Mouse (Mus musculus): ENCODE results near the gene Ppib.

The Ppib gene

DNA sequence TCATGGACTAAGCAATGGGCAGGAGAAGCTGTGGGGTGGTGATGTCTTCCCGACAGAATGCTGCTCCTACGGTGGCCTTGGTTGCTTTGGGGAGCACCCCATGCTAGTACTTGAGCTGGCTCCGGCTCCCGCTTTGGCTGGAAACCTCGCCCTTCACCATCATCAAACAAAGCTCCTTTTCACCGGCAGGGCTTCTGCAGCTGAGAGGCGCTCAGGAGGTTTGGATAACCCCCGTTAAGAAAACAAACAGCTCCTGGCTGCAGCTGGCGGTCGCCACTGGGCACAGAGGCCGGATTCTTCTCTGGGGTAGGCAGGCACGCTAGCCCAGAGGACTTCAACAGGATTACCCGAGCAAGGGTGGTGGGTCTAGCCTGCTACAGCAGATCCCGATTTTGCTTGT, 18.5 kb downstream of the Ppib start:
- peak in 1 of 2 experiments; percentile 10 for DNase-seq

DNA sequence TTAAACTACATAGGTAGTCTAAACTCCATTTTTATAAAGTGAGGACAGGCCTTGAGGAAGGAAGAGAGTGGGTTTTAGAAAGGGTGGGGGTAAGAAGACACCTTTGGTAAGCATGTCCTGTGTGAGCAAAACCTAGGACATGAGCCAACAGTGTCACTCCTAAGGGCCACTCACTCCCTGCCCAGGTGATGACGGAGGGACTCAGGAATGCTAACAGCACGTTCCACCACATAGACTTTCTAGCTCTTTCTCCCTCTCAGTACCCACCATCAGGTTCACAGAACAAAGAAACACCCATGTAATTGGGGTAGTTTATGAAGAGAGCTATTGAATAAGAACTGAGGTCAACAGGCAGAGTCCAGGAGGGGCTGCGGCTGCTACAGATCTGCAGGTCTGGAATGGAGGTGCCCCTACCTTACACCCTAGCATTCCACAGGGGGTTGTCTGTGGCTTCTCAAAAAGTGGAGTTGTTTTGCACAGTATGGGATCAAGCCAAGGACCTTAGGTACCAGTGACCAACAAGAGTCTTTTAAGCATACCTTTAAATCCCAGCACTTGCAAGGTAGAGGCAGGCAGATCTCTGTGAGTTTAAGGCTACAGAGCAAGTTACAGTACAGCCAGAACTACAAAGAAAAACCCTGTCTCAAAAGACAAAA, 20.9 kb downstream of the Ppib start:
- no peak for DNase-seq

DNA sequence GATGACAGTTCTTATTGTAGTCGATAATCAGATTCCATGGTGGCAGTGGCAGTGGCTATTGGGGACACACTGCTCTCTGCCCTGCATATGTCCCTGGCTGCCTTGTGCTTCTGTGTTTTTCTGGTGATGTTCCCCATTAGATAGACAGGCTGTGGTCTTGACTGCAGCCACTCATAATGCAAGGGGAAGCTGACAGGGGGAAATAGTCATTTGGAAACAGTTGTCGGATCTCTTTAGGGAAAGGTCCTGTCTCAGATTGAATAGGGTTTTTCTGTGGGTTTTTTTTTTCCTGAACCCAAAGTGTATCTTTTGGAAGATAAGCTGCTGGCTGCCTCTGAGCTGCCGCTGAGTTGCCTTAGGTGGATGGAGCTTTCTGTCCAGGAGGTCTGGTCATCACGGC, 22.0 kb downstream of the Ppib start:
- DNase-seq, result no peak

DNA sequence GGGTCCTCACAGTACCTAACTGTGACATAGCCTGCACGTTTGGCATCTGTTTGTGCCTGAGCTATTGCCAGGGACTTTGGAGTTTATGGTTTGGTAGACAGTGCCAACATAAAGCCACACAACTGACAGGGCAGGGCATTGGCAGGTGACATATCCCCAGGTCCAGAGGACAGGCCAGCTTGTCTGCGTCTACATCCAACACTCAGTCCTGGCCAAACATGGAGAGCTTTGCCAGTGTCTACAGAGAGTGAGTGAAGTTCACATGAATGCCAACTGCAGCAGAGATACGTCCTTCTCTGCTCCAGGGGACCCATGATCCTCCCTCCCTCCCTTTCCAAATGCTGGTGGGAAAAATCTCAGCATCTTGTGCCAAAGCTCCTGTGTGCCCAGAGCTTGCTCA, 24.1 kb downstream of the Ppib start:
- peak; percentile 35 to 50 for DNase-seq

DNA sequence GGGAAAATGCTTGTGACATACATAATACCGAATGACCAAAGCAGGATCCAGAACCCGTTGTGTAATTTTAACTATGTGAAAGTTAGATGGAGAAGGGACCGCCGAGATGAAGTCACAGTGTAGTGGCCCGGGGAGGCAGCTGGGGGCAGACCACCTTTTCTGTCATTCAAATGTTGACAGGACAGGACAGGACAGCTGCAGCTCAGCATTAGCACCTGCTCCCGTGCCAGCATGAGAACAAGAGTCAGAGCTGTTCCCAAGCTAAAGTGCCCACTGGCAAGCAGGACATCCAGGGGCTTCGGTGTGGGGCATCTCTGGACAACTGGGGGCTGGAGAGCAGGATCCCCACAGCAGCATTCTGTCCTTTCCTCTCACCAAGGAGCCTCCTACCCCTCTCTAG, 27.0 kb downstream of the Ppib start:
- DNase-seq, result no peak

DNA sequence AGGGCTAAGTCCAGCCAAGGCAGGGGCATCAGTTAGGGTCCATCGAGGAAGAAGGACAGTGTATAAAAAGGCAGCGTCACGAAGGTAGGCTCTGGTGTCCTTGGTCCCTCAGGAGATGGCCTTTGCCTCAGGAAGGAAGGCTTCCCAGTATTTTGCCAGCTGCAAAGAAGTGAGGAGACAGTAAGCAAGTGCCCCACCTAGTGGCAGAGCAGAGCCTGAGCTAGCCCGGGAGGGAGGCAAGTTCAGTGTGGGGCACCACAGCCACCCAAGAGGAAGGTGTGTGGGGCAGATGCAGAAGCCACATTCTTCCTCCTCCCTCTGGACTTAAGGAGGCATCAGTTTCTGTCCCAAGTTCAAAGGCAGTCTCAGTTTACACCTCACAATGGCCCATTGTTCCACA, 28.4 kb downstream of the Ppib start:
- DNase-seq, result peak; percentile 59 to 72

DNA sequence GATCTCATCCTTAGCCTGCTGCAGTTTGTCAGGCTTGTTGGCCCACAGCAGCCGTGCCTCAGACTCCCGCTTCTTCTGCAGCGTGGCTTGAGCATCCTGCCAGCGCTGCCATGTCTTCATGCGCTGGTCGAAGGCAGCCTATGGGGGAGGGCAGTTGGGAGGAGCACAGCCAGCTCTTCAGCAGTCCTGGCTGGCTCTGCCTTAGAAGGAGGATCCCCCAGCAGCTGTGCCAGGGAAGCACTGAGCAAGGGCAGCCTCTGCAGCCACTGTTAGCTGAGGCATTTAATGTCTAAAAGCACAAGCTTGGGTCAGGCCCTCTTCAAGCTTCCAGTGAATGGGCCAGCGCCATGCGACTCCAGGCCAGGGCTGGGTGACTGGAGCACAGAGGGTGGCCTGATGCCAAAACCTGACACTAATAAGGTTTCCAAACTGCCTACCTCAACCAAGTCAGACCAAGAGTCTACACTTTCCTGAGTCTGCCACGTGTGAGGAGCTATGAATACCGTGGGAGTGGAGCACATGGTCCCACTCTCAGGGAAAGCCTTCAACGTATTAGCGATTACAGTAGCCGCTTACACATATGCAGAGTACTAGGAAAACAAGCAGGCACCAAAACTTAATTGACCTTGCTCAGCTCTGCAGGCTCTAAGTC, 30.7 kb downstream of the Ppib start:
- DNase-seq, result peak; percentile 10 to 22

DNA sequence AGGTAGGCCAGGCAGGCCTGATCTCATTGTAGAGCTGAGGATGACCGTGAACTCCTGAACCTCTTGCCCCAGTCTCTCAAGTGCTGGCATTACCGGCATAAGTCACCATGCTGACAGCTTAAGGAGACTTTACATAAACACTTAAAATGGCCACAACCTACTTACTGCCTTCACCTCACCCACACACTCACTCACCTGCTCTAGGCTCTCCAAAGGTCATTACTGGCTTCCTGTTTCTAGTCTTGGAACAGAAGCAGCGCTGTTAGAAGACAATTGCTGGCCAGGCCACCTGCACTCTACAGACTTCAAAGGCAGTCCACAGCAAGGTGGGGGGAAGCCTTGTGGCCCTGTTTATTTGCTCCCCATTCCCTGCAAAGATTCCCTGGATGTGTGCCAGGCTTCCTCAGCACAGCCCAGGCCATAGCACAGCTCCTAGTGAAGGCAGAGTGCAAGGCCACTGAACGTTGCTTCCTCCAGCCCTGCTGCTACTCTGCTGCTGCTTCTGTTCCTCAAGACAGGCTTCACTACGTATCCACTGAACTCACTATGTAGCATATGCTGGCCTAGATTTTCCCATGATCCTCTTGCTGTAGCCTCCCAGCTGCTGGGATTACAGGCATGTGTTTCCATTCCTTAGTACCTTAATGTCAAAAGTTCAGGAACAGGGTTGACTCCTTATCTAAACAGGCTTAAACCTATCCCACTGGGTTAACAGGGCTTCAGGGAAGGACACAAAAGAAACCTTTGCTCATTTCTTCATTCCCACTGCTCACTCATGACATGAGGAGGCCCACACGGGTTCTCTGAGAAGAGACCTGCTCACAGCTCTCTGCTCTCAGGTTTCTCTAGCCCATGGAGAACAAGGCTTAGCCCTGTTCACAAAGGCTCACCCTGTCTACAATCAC, 31.6 kb downstream of the Ppib start:
- peak in 1 of 2 experiments; percentile 26 for DNase-seq

DNA sequence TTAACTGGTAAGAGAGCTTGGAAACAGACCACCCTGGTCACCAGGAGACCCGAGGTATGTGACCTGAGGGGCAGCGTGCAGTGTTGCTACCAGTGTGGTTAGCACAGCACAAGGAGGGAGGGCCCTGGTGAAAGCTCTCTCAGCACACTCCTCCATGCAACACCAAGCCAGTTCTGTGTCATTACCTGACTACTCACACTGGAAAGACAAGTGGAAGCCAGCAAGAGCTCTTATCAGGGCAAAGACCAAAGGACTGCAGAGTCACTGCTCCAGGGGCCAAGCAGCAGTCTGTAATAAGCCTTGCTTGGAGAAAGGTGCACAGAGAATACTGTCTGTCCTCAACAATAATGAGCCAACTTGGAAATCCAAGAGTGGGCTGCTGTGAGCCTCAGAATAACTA, 32.6 kb downstream of the Ppib start:
- DNase-seq, result no peak

DNA sequence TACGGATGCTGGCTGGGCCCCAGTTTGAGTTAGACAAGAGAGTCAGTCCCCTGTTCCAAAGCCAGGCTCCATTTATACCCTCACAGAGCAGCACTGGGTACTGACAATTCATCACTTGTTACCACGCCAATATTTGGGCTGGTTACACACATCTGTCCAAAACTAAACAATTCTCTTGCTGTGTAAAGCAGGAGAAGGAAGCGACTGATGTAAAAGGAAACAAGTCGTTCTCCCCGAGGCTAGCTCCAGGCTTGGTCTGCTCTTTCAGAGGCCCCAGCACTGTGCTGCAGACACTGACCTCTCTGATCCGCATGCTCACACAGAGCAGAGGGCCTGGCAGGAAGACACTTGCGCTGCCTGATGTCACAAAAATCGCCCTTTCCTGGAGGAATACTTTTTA, 41.6 kb downstream of the Ppib start:
- DNase-seq, result no peak

DNA sequence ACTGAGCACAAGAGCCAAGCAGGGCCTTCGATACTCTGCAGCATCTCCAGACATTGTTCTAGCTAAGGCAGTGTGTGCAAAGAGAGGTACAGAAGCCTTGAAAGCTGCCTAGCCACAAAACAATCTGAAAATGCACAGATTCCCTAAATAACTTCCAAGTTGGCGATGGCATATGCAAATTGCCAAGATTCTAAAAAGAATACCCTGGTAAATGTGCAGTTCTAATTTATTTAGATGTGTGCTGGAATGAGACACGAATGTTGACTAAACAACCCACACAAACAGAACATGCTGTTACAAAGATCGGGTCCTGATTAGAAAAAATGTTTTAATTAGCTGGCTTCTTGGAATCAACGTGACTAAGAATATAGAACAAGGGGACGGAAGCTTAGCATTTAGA, 42.6 kb downstream of the Ppib start:
- no peak for DNase-seq

DNA sequence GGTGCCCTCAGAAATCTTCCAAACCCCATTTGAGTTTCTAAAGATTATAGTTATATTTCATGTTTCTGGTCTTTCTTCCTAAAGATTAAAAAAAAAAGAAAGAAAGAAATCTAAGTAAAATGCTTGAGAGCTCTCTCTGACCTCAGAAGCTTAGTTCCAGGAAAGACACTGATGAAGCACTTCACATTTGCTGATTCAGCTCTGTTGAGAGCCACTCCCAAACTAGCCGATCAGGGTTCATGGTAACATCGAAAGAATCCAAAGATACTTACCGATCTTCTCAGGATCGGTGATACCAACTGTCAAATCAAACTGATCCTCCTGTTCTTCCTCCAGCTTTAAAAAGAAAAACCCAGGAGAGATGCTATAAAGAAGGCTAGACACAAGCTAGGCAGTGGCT, 44.6 kb downstream of the Ppib start:
- DNase-seq, result no peak

DNA sequence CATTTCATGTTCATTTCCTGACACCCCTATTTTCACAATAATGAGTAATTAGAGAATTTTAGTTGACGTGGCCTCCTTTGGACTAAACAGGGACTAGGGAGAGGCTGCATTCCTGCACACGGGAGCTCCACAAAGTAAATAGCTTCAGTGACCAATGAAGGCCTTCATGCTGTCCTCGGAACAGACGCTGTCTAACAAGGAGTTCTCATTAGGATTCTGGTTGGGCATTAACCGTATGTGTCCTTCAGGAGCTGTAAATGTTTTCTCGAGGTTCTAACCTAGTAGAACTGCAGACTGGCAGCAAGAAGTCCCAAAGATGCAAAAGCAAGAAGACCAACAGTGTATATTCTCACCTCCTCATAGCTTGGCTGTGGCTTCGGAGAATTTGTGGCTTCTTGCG, 45.1 kb downstream of the Ppib start:
- DNase-seq, result no peak

DNA sequence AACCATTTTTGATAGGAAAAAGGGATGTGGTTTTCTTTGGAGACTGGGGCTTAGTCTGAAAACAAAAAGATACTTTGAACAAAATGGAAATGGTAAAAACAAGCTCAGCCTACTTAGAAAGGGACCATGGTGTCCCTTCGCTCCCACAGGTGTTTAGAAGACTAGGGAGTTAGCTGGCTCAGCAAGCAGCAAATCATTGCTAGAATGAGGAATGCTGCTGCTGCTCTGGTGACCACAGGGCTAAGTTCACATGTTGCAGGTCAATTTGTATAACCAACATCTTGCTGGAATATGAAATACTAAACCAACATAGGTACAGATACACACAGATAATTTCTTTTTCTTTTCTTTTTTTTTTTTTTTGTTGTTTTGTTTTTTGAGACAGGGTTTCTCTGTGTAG, 49.6 kb downstream of the Ppib start:
- DNase-seq, result no peak

DNA sequence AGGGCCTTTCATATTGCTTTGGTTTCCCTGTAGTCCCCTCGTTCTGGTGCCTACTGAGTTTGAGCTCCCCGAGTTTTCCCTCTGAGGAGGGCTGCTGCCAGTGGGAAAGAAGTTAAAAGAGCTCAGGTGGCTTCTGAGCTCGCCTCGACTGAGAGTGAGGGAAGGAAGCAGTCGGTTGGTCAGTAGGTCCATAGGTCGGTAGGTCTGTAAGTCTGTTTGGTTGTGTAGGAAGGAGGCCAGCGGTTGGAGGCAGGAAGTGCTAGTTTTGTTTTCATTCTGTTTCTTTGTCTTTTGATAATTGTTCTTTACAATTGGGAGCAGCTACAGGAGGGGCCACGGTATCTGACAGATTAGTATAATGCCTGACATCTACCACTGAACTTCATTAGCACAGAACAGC, 50.1 kb downstream of the Ppib start:
- no peak for DNase-seq

DNA sequence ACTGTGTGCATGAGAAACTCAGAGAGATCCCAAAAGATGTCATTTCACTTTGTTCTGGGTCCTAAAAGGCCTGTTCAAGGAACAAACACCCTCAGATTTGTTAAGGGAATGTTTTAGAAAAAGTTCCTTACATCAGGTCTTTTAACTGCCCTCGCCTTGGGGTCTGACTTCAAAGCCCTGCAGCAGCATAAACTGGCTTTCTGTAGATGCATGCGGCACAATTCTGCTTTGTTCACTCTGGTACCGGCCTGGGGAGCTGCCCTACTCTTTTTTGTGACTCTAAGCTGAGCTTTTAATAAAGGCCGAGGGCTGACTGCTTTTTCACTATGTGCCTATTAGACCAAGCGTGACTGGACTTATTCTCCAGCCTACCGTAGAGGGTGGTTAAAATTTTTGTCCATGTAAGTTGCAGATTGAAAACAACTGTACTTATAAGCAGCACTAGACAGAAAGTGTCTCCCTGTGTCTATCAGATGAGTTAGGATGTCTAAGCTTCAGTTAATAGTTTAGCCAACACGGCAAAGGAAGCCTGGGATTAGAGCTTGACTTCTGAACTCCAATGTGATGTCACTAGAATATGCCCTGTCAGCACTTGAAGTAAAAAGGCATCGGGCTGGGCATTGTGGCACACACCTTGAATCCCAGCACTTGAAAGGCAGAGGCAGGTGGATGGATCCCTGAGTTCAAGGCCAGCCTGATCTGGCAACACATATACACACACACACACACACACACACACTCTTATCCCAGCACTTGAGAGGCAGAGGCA, 50.8 kb downstream of the Ppib start:
- no peak for DNase-seq

DNA sequence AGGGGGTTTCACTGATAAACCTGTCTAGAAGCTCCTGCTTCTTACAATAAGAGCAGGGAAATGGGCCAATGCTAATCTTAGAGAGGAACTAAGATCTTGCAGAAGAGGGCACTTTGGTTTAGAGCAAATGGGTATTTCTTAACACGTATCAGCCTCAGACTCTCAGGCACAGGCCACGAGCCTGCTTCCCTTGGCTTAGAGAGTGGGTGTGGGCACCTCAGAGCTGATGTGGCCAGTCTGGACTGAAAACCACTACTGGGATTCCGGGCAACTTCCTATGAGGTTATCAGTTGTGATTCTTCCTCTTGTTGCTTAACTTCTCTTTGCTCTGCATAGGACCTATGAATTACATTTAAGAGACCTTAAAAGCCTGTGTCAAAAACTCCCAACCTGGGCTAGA, 54.3 kb downstream of the Ppib start:
- DNase-seq, result no peak
